10 mouse cellular contexts compared by ENCODE assay signal in the genomic region with DNA sequence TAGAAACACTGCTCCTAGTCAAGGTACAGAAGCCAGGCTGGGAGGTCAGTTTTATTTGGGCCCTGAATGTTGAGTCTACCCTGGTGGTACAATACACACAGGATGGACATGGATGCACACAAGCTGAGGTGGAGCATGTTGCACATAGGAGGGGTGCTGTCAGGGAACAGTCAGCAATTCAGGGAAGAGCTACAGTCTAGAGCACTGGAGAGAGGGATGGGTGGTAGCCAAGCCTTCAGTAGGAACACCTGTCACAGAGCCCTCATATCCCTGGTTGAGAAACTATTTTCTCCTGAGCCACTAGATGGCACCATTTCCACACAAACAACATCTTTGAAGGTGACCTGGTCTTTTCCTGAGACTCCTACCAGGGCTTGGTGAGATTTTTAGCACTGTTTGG. TPM values are rescaled to one million over a fixed set of nuclear protein-coding genes. Genes with fewer than 3 reads are reported as not detected.
DNase-seq lines count a peak whose midpoint lies in the region; ATAC-seq and TF ChIP-seq lines count a peak whose summit lies in the region.
"Had no signal": no experiment of that assay in that cellular context is flagged by ENCODE, and none has a peak within 500 bp of the region (broad histone marks: within the 10 kb centered on the region; RNA-seq: fewer than 3 reads in every experiment).

No protein-coding gene starts in this region.

- no peak overlapping the region for H3K9ac ChIP-seq in ES-E14 (ENCODE audit: insufficient read depth, low read depth, low read length, poor library complexity, severe bottlenecking)
- H3K9ac ChIP-seq in hindbrain, embryonic 11.5 days (ENCODE audit: low read depth, low read length), result no peak overlapping the region
- H3K9ac ChIP-seq in neural tube, embryonic 14.5 days (replicated peaks; ENCODE audit: low read depth, low read length), result no peak overlapping the region
- H3K9ac ChIP-seq: liver, embryonic 15.5 days had no signal

- H3K36me3 ChIP-seq in ES-E14 (ENCODE audit: control insufficient read depth, insufficient read depth, low read length, poor library complexity, severe bottlenecking), result no peaks in the 10 kb centered on the region
- no peaks in the 10 kb centered on the region for H3K36me3 ChIP-seq in hindbrain, embryonic 11.5 days (ENCODE audit: control insufficient read depth, insufficient read depth, low read length)
- H3K36me3 ChIP-seq in neural tube, embryonic 14.5 days (ENCODE audit: control insufficient read depth, insufficient read depth, low read length), result no peaks in the 10 kb centered on the region
- H3K36me3 ChIP-seq: G1E; liver, embryonic 15.5 days had no signal

- H3K4me3 ChIP-seq in ES-E14 (ENCODE audit: insufficient read depth in 1 of 2, low read depth in 1 of 2, low read length in 2 of 2, poor library complexity in 1 of 2, severe bottlenecking in 1 of 2), result no peak overlapping the region
- no peak overlapping the region for H3K4me3 ChIP-seq in hindbrain, embryonic 11.5 days (ENCODE audit: low read depth, low read length)
- H3K4me3 ChIP-seq in neural tube, embryonic 14.5 days (ENCODE audit: low read depth, low read length), result no peak overlapping the region
- H3K4me3 ChIP-seq: liver, embryonic 15.5 days had no signal

- H3K27ac ChIP-seq in ES-E14 (ENCODE audit: insufficient read depth, low read depth, low read length, poor library complexity, severe bottlenecking), result no peak overlapping the region
- no peak overlapping the region for H3K27ac ChIP-seq in hindbrain, embryonic 11.5 days (ENCODE audit: low read depth, low read length)
- no peak overlapping the region for H3K27ac ChIP-seq in neural tube, embryonic 14.5 days (ENCODE audit: low read depth, low read length)
- H3K27ac ChIP-seq: liver, embryonic 15.5 days had no signal

- in situ Hi-C loops in ES-E14 (cut with MboI; ENCODE audit: low sequenced_read_pairs in 2 of 2, unreplicated experiment in 2 of 2), result loop anchor here (5.0 to 25.0 kb wide), 4 partner anchors 328 to 838 kb away; no protein-coding TSS in a partner anchor

- intact Hi-C loops in left cerebral cortex, postnatal 4 days (cut with DNase I), result loop anchor here (2.0 to 5.0 kb wide), 3 partner anchors 508 to 839 kb away; no protein-coding TSS in a partner anchor

- no peaks in the 10 kb centered on the region for H3K9me3 ChIP-seq in ES-E14 (ENCODE audit: control insufficient read depth, insufficient read depth, low read depth, low read length)
- H3K9me3 ChIP-seq in hindbrain, embryonic 11.5 days (ENCODE audit: control insufficient read depth, low read length), result no peaks in the 10 kb centered on the region
- no peaks in the 10 kb centered on the region for H3K9me3 ChIP-seq in neural tube, embryonic 14.5 days (ENCODE audit: control insufficient read depth, low read length)
- H3K9me3 ChIP-seq: G1E; liver, embryonic 15.5 days had no signal

- H3K4me2 ChIP-seq in hindbrain, embryonic 11.5 days (replicated peaks; ENCODE audit: low read depth, low read length), result no peak overlapping the region
- H3K4me2 ChIP-seq in neural tube, embryonic 14.5 days (ENCODE audit: low read depth, low read length), result no peak overlapping the region
- H3K4me2 ChIP-seq: liver, embryonic 15.5 days had no signal

- ATAC-seq in frontal cortex, adult (ENCODE audit: low TSS enrichment), result peak; percentile 67
- ATAC-seq in common myeloid progenitor, adult 5-6 weeks (replicated peaks; ENCODE audit: low read depth, poor library complexity, severe bottlenecking), result peak; percentile 58; the same call in 1 of the 2 replicates
- no peak for ATAC-seq in hindbrain, embryonic 11.5 days (ENCODE audit: low FRiP score)
- peak; percentile 77 for ATAC-seq in neural tube, embryonic 14.5 days (ENCODE audit: low read depth)

- DNase-seq in frontal cortex, postnatal 25 days (ENCODE audit: low spot score in 2 of 2), result no peak
- peak; percentile 69 for DNase-seq in ES-E14 (ENCODE audit: low read depth, low spot score)
- DNase-seq in hindbrain, embryonic 11.5 days (ENCODE audit: low spot score), result peak; percentile 82
- peak; percentile 56 for DNase-seq in left cerebral cortex, postnatal 4 days
- DNase-seq in urinary bladder, postnatal 10 days (ENCODE audit: low spot score), result no peak

- no peaks in the 10 kb centered on the region for H3K27me3 ChIP-seq in hindbrain, embryonic 11.5 days (ENCODE audit: control insufficient read depth, insufficient read depth, low read length)
- H3K27me3 ChIP-seq in neural tube, embryonic 14.5 days (ENCODE audit: control insufficient read depth, insufficient read depth, low read length), result no peaks in the 10 kb centered on the region
- H3K27me3 ChIP-seq: liver, embryonic 15.5 days had no signal

- 0 out of 4 replicates have a peak, but pooled peaks cover 0 to 2% of the 10 kb centered on the region in 2 experiments for H3K4me1 ChIP-seq in ES-E14 (ENCODE audit: control insufficient read depth in 2 of 2, insufficient read depth in 2 of 2, low read length in 2 of 2, poor library complexity in 1 of 2)
- no peaks in the 10 kb centered on the region for H3K4me1 ChIP-seq in hindbrain, embryonic 11.5 days (replicated peaks; ENCODE audit: control insufficient read depth, insufficient read depth, low read length)
- peaks cover 3% of the 10 kb centered on the region; the same call in 1 of the 2 replicates for H3K4me1 ChIP-seq in neural tube, embryonic 14.5 days (ENCODE audit: control insufficient read depth, insufficient read depth, low read length)
- H3K4me1 ChIP-seq: liver, embryonic 15.5 days had no signal

TF ChIP-seq in ES-E14, 5 proteins besides CTCF, POLR2A, EP300 and RAD21:
- no peak for TF ChIP-seq ZNF384 (IDR thresholded peaks at IDR 0.05; ENCODE audit: low read depth, low read length)
- TF ChIP-seq ZC3H11A (IDR thresholded peaks at IDR 0.05; ENCODE audit: borderline replicate concordance, low read depth, low read length), result peak; percentile 92

RNA-seq across cellular contexts. Expression of a gene that starts 13.1 kb away (rescaled TPM):
- total RNA-seq in ES-E14 (2012; rRNA removed), result not detected in 2 replicates
- total RNA-seq in common myeloid progenitor, adult 5-6 weeks (2017), result not detected in 2 replicates
- polyA plus RNA-seq in hindbrain, embryonic 11.5 days (2014; fragmentation: Nextera tagmentation; extraction: Ambion mirVana), result not detected in 2 replicates
- total RNA-seq in left cerebral cortex, postnatal 4 days (2021), result not detected
- not detected in 2 replicates for polyA plus RNA-seq in neural tube, embryonic 14.5 days (2014; fragmentation: Nextera tagmentation; extraction: Ambion mirVana)
- polyA plus RNA-seq: G1E; liver, embryonic 15.5 days had no signal

Comparison
In these comparisons a context has a peak if more than half of its experiments do, and no peak if none do; other contexts are left out.
1. DNase-seq: peak in ES-E14 (single experiment), hindbrain, embryonic 11.5 days (single experiment) and left cerebral cortex, postnatal 4 days (single experiment); none in frontal cortex, postnatal 25 days (0 of 2) and urinary bladder, postnatal 10 days (single experiment).